Mouse (Mus musculus) thymus, adult 2 months (tissue): ENCODE measurements around the gene Sult5a1.

ENCODE experiments used
- CTCF ChIP-seq: fragments of 200-500 bp; IDR thresholded peaks from 2 replicates; pipeline ENCODE4 v1.5.1; 2012; ENCODE audit warnings: mild to moderate bottlenecking, control low read depth, low read length, moderate library complexity, borderline replicate concordance; ENCODE audit not compliant: control insufficient read depth, poor library complexity, insufficient read depth; ENCODE audit errors: extremely low read depth
- POLR2A ChIP-seq: fragments of 200-500 bp; IDR thresholded peaks from 2 replicates; pipeline ENCODE4 v1.6.1; 2012; ENCODE audit warnings: mild to moderate bottlenecking, low read length, control low read depth, moderate library complexity; ENCODE audit not compliant: control insufficient read depth, poor library complexity, insufficient read depth; ENCODE audit errors: extremely low read depth

DNA sequence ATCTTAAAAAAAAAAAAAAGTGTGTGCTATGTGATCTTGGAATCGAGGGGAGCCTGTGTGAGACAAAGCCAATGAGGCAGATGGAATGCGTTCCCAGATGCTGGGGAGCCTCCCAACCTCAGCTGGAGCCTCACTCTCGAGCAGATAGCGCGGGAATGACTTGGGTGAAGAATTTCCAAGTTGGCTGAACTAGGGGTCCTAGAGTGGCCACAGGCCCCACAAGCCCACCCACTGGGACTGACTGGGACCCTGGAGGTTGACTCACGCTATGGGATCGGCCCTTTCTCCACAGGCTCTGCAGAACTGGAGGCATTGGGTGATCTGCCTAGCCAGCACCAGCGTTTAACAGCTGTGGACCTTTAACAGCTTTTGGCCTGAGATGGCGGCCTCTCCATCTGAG lies 21.8 kb downstream of the Sult5a1 start:
- no peak for TF ChIP-seq CTCF
- TF ChIP-seq POLR2A: no peak
